Mouse (Mus musculus) heart, adult 11 months (tissue): Measurements from ENCODE around the gene Mei4.

Source experiments
- DNase-seq: peaks from one replicate; pipeline ENCODE4 v3.0.0; 2022

Mei4 gene

GRCm38 (mm10) chr9:82162415-82162814 is 298.9 kb downstream of the Mei4 start:
- DNase-seq: no peak

GRCm38 (mm10) chr9:82217976-82218375 is 354.5 kb downstream of the Mei4 start:
- DNase-seq: no peak

GRCm38 (mm10) chr9:82247695-82248445 is 384.4 kb downstream of the Mei4 start:
- DNase-seq: peak; percentile 78
